Mouse (Mus musculus) kidney, adult 2 months (tissue): ENCODE data around the gene Dcp1b.

ENCODE experiments used
- CTCF ChIP-seq: fragments of 200-500 bp; conservative IDR thresholded peaks from 2 replicates; pipeline ENCODE4 v1.5.1; 2011; ENCODE audit warnings: low read depth, mild to moderate bottlenecking, control low read depth, low read length, moderate library complexity, mixed read lengths; ENCODE audit not compliant: insufficient read depth, insufficient read length
- POLR2A ChIP-seq: fragments of 200-500 bp; IDR thresholded peaks from one replicate; pipeline ENCODE4 v1.6.1; 2011; ENCODE audit warnings: low read depth, low read length, control low read depth

- no peak for TF ChIP-seq CTCF
- TF ChIP-seq POLR2A = no peak
These were observed 9.4 kb upstream of the Dcp1b start for GRCm38 (mm10) chr6:119165677-119166076.
